Mouse (Mus musculus): ENCODE measurements around the gene Arhgap19. TPM values are rescaled to one million over a fixed set of nuclear protein-coding genes. Genes with fewer than 3 reads are reported as not detected.

The Arhgap19 gene
- polyA plus RNA-seq, 1 experiment from 2014 or later, result 11.0 TPM

DNA sequence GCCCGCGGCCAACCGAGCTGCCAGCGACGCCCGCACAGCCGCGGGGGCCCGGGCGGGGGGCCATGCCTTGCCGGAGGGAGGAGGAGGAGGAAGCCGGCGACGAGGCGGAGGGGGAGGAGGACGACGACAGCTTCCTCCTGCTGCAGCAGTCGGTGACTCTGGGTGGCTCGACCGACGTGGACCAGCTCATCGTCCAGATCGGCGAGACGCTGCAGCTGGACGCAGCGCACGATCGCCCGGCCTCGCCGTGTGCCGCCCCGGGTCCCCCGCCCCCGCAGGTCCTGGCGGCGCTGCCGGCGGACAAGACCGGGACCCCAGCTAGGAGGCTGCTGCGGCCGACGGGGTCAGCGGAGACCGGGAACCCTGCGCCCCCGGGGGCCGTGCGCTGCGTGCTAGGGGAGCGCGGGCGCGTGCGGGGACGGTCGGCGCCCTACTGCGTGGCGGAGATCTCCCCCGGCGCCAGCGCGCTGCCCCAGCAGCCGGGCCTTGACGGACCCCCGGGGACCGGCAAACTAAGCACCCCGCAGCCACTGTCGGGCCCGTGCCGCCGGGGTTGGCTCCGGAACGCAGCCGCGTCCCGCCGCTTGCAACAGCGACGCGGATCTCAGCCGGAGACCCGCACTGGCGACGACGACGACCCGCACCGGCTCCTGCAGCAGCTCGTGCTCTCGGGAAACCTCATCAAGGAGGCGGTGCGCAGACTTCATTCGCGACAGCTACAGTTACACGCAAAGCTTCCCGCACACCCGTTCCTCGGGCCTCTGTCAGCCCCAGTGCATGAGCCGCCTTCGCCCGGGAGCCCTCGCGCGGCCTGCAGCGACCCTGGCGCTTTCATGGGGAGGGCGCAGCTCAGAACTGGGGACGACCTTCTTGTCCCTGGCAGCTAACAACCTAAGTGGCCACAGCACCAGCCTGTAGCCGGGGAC is 28.5 kb upstream of the Arhgap19 start:
- WGBS, result under 1% methylated on average over 87 of the region's 112 CpGs

DNA sequence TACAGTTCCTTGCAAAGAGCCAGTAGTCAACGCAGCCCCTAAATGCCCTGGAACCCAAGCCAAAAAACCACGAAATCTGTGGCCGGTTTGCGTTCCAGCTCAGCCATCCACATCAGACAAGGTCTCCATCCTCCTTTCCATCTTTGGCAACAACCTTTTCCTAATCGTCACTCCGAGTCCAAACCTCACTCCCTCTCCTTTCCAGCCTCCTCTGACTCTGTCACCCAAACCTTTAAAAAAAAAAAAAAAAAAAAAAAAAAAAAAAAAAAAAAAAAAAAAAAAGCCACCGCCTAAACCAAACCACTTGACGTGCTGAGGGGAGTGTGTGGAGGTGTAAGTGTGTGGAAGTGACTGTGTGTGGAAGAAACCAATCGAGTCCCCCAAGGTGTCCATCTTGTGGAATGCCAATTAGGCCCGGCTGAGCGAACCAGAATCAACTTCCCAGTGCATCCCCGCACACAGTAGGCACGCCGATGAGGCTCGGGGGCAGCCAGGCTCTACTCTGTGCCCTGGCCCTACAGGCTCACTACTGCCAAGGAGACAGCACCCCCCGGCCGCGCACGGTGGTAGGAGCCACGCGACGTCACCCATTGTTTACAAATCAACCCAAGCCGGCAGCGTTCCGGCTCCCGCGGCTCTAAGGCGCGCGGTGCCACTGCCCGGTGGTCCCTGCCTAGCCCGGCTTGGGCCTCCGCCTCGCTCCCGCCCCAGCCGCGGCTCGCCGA is 27.7 kb upstream of the Arhgap19 start, which contains the start of gene Frat1:
Gene Frat1, plus strand, starts transcription at position 590 of the 725 bp plus-strand sequence.
- peak within 1 kb of the TSS; percentile 95 for H3K27ac ChIP-seq
- H3K4me3 ChIP-seq (replicated peaks), result peak within 1 kb of the TSS; percentile 84
- H3K36me3 ChIP-seq, result no peaks in the 10 kb centered on the region
- peak within 1 kb of the TSS; percentile 95 for H3K4me2 ChIP-seq (replicated peaks)
- ATAC-seq, result peak; percentile 99
- WGBS, result under 1% methylated on average over 39 of the region's 39 CpGs
- H3K4me1 ChIP-seq (replicated peaks), result peaks cover 34% of the 10 kb centered on the region
- H3K9ac ChIP-seq (replicated peaks), result peak within 1 kb of the TSS; percentile 90
- H3K27me3 ChIP-seq, result peaks cover 8% of the 10 kb centered on the region; the same call in 1 of the 2 replicates
- no peaks in the 10 kb centered on the region for H3K9me3 ChIP-seq

More for the DNA sequence above, 28.5 kb upstream of the Arhgap19 start:
- peak; percentile 72 for ATAC-seq
- Histone ChIP-seq H3K9me3 (no peaks in the 10 kb centered on the region), H3K4me1 (replicated peaks) (peaks cover 37% of the 10 kb centered on the region), H3K4me2 (replicated peaks) (peak overlapping the region; percentile 95), H3K4me3 (replicated peaks) (peak overlapping the region; percentile 84), H3K9ac (replicated peaks) (peak overlapping the region; percentile 90), H3K36me3 (no peaks in the 10 kb centered on the region), H3K27ac (peak overlapping the region; percentile 95), H3K27me3 (peaks cover 8% of the 10 kb centered on the region; the same call in 1 of the 2 replicates)

DNA sequence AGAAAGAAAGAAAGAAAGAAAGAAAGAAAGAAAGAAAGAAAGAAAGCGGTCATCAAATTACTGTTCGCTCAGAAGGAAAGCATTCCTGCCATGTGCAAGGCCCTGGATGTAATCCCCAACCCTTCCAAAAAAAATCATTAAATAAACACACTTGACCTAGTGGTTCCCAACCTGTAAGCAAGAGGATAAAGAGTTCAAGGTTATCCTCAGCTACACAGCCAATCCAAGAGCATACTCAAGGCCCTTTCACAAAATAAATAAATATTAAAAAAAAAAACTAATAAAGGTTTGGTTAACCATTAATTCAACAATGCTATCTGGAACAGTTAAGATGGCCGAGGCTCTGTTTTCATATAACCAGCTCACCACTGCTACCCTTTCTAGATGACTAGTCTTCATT is 27.1 kb upstream of the Arhgap19 start:
- Histone ChIP-seq H3K27ac (peak overlapping the region; percentile 95), H3K4me1 (replicated peaks) (peaks cover 34% of the 10 kb centered on the region), H3K9me3 (no peaks in the 10 kb centered on the region), H3K4me2 (replicated peaks) (peak overlapping the region; percentile 95), H3K27me3 (peaks cover 8% of the 10 kb centered on the region; the same call in 1 of the 2 replicates), H3K4me3 (replicated peaks) (peak overlapping the region; percentile 84), H3K9ac (replicated peaks) (peak overlapping the region; percentile 65), H3K36me3 (no peaks in the 10 kb centered on the region)
- 64% methylated on average over 3 of the region's 3 CpGs for WGBS
- no peak for ATAC-seq

DNA sequence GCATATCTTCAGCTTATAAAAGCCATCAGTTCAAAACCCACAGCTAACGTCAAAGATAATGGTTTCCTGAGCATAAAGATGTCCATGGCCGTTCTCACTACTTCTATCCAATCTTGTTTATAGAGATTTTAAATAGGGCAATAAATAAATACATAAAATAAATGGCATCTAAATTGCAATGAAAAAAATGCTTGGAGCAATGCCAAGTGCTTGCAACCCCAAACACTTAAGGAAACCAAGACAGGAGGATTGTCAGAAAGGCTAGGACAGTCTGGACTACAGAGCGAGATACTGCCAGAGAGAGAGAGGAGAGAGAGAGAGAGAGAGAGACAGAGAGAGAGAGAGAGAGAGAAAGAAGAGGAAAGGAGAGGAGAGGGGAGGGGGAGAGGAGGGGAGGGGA is 24.7 kb upstream of the Arhgap19 start:
- H3K27ac ChIP-seq, result no peak overlapping the region
- H3K36me3 ChIP-seq, result no peaks in the 10 kb centered on the region
- no peaks in the 10 kb centered on the region for H3K27me3 ChIP-seq
- no peak overlapping the region for H3K9ac ChIP-seq (replicated peaks)
- H3K4me1 ChIP-seq (replicated peaks), result peaks cover 11% of the 10 kb centered on the region
- 88% methylated on average over 3 of the region's 3 CpGs for WGBS
- no peak overlapping the region for H3K4me2 ChIP-seq (replicated peaks)
- no peak for ATAC-seq
- H3K4me3 ChIP-seq (replicated peaks), result no peak overlapping the region
- H3K9me3 ChIP-seq, result no peaks in the 10 kb centered on the region

DNA sequence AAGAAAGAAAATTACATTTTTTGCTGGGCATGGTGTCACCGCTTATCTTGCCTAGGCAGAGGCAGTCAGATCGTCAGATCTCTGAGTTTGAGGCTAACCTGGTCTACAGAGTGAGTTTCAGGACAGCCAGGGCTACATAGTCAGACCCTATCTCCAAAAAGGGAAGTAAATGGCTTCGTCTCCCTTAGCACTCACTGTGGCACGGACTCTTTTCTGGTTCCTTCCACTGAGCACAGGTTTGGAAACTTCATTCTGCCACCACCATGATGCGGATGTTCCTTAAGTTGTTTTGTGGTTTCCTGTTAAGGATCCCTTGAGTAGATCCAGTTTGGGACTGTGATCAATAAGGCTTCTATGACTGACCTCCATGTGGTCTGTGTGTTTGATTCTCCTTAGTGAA is 23.1 kb upstream of the Arhgap19 start:
- WGBS, result 87% methylated on average over 5 of the region's 5 CpGs
- H3K4me2 ChIP-seq (replicated peaks), result no peak overlapping the region
- no peak overlapping the region for H3K9ac ChIP-seq (replicated peaks)
- H3K9me3 ChIP-seq, result no peaks in the 10 kb centered on the region
- H3K36me3 ChIP-seq, result no peaks in the 10 kb centered on the region
- no peaks in the 10 kb centered on the region for H3K27me3 ChIP-seq
- ATAC-seq, result no peak
- no peak overlapping the region for H3K4me3 ChIP-seq (replicated peaks)
- peaks cover 13% of the 10 kb centered on the region; the same call in 1 of the 2 replicates for H3K4me1 ChIP-seq (replicated peaks)
- H3K27ac ChIP-seq, result no peak overlapping the region

DNA sequence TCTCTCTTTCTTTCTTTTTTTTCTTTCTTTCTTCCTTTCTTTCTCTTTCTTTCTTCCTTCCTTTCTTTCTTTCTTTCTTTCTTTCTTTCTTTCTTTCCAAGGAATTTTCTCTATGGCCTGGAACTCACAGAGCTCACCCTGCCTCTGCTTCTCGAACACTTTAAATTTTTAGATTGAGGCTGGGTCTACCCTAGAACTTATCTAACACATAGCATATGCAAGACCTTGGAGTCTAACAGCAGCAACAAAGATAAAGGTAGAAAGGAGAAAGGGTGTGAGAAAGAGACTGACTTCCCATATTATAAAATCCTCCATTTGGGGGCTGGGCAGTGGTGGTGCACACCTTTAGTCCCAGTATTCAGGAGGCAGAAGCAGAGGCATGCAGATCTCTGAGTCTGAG is 20.7 kb upstream of the Arhgap19 start:
- Histone ChIP-seq H3K4me3 (replicated peaks) (no peak overlapping the region), H3K27ac (no peak overlapping the region), H3K9ac (replicated peaks) (no peak overlapping the region), H3K4me1 (replicated peaks) (peaks cover 10% of the 10 kb centered on the region; the same call in 1 of the 2 replicates), H3K27me3 (no peaks in the 10 kb centered on the region), H3K4me2 (replicated peaks) (no peak overlapping the region), H3K36me3 (no peaks in the 10 kb centered on the region), H3K9me3 (no peaks in the 10 kb centered on the region)
- WGBS, result 90% methylated on average over 1 of the region's 1 CpGs
- no peak for ATAC-seq

DNA sequence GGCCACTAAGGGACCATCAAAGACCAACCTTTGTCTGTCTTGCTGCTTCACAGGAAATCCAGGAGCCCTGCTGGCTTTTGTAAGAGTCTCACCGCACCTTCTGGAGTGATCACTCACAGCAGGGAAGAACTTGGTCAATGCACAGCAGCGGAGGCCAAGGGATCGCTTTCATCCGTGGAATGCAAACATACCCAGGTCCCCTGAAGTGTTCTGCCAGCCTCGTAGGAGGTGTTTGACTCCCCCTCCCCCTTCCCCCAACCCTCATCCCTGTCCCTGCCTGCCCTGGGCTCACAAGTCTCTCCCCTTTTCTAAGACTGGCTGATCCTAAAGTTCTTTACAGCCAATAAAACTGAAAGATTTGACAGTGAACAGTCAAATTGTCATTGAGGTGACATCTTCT is 19.6 kb upstream of the Arhgap19 start:
- Histone ChIP-seq H3K4me2 (replicated peaks) (no peak overlapping the region), H3K9me3 (no peaks in the 10 kb centered on the region), H3K4me3 (replicated peaks) (no peak overlapping the region), H3K4me1 (replicated peaks) (peaks cover 10% of the 10 kb centered on the region; the same call in 1 of the 2 replicates), H3K27ac (no peak overlapping the region), H3K27me3 (no peaks in the 10 kb centered on the region), H3K36me3 (no peaks in the 10 kb centered on the region), H3K9ac (replicated peaks) (no peak overlapping the region)
- 11% methylated on average over 5 of the region's 5 CpGs for WGBS
- no peak for ATAC-seq

DNA sequence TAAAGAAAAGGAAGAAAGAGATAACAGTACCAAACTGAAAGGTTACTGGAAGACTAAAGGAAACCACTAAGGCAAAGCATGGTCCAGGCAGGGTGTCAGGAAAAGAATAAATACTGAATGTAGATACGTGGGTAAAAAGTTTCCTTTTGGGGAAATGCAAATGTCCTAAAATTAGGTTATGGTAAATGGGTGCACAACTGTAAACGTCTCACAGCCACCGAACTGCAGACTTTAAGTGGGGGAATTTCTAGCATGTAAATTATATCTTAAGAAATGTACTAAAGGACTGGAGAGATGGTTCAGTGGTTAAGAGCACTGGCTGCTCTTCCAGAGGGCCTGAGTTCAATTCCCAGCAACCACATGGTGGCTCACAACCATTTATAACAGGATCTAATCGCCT is 16.9 kb upstream of the Arhgap19 start:
- no peak overlapping the region for H3K27ac ChIP-seq
- no peaks in the 10 kb centered on the region for H3K9me3 ChIP-seq
- 84% methylated on average over 4 of the region's 4 CpGs for WGBS
- no peak overlapping the region for H3K4me3 ChIP-seq (replicated peaks)
- no peak overlapping the region for H3K9ac ChIP-seq (replicated peaks)
- peaks cover 10% of the 10 kb centered on the region; the same call in 1 of the 2 replicates for H3K4me1 ChIP-seq (replicated peaks)
- ATAC-seq, result no peak
- H3K27me3 ChIP-seq, result no peaks in the 10 kb centered on the region
- H3K4me2 ChIP-seq (replicated peaks), result no peak overlapping the region
- H3K36me3 ChIP-seq, result no peaks in the 10 kb centered on the region

DNA sequence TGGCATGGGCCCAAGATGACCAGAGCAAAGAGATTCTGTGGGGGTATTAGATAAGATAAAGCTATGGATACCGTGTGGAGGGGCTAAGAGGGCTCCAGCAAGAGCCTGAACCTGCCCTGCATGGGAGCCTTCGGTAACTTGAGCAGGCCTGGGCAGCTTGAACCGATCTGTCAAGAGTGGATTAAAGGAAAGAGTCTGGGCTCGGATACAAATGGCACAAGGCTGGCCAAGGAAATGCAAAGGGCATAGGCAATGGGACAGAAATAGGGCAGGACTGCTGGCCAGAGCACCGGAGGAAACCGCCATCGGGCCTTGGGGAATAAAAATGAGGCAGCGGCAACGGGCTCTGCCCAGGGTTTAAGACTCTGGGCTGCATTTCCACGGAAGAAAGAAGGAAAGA is 15.5 kb upstream of the Arhgap19 start:
- H3K27ac ChIP-seq, result no peak overlapping the region
- H3K4me2 ChIP-seq (replicated peaks), result no peak overlapping the region
- no peaks in the 10 kb centered on the region for H3K27me3 ChIP-seq
- H3K9ac ChIP-seq (replicated peaks), result no peak overlapping the region
- ATAC-seq, result no peak
- WGBS, result 63% methylated on average over 10 of the region's 10 CpGs
- no peak overlapping the region for H3K4me3 ChIP-seq (replicated peaks)
- H3K36me3 ChIP-seq, result no peaks in the 10 kb centered on the region
- peaks cover 10% of the 10 kb centered on the region; the same call in 1 of the 2 replicates for H3K4me1 ChIP-seq (replicated peaks)
- no peaks in the 10 kb centered on the region for H3K9me3 ChIP-seq

DNA sequence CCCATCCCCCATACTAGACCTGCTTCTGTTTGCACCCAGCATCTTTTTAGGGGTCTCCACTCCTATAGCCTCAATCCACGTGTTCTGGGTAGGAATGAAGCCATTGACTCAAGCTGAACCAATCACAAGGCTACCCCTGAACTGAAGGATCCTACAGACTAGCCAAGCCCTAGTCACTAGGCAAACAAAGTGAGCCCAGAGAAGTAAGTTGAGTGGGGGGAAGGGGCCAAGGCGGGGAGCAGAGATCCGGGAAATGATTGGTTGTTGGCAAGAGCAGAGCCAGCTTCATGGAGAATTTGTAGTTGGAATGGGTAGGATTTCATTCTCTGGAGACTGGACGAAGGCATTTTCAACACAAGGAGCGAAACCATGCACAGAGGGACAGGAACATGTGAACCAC is 15.1 kb upstream of the Arhgap19 start:
- no peaks in the 10 kb centered on the region for H3K36me3 ChIP-seq
- no peaks in the 10 kb centered on the region for H3K9me3 ChIP-seq
- WGBS, result 57% methylated on average over 5 of the region's 5 CpGs
- peaks cover 10% of the 10 kb centered on the region; the same call in 1 of the 2 replicates for H3K4me1 ChIP-seq (replicated peaks)
- H3K4me3 ChIP-seq (replicated peaks), result no peak overlapping the region
- H3K27me3 ChIP-seq, result no peaks in the 10 kb centered on the region
- no peak overlapping the region for H3K4me2 ChIP-seq (replicated peaks)
- ATAC-seq, result no peak
- no peak overlapping the region for H3K27ac ChIP-seq
- no peak overlapping the region for H3K9ac ChIP-seq (replicated peaks)

DNA sequence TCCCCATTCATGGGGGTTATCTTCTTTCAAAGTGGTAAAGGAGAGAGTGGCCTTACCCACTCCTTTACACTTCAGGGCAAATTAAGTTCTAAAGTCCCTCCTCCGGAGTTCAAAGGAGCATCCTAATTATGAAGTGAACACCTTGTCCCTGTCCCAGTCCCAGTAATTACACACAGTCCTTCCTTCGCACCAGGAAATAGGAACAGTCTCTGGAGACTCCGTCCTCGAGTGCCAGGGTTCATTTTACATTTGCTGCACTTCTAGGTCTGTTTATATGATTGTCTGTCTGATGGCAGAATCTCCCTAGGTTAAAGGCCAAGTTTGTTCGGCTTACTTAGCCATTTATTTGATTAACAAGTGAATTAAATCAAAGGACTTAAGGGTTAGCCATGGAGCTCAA is 14.6 kb upstream of the Arhgap19 start:
- ATAC-seq, result no peak
- peaks cover 10% of the 10 kb centered on the region; the same call in 1 of the 2 replicates for H3K4me1 ChIP-seq (replicated peaks)
- 80% methylated on average over 5 of the region's 5 CpGs for WGBS
- H3K4me2 ChIP-seq (replicated peaks), result no peak overlapping the region
- H3K4me3 ChIP-seq (replicated peaks), result no peak overlapping the region
- no peaks in the 10 kb centered on the region for H3K36me3 ChIP-seq
- H3K27me3 ChIP-seq, result no peaks in the 10 kb centered on the region
- H3K9me3 ChIP-seq, result no peaks in the 10 kb centered on the region
- no peak overlapping the region for H3K27ac ChIP-seq
- H3K9ac ChIP-seq (replicated peaks), result no peak overlapping the region

DNA sequence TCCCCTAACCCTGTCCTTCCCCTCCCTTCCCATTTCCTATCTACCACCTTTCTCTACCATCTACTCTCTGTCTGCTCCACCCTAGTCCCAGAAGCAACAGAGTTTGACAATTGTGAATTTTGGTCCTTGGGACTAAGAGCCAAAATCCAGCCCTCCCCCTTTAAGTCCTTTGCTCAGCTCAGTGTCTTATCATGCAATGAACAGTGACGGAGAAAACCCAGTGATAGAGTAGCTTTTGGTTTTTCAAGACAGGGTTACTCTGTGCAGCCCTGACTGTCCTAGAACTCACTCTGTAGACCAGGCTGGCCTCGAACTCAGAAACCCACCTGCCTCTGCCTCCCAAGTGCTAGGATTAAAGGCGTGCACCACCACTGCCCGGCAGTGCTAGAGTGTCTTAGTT is 11.5 kb upstream of the Arhgap19 start:
- no peaks in the 10 kb centered on the region for H3K9me3 ChIP-seq
- no peaks in the 10 kb centered on the region for H3K36me3 ChIP-seq
- H3K27me3 ChIP-seq, result no peaks in the 10 kb centered on the region
- H3K4me3 ChIP-seq (replicated peaks), result no peak overlapping the region
- no peak for ATAC-seq
- H3K9ac ChIP-seq (replicated peaks), result no peak overlapping the region
- H3K4me2 ChIP-seq (replicated peaks), result no peak overlapping the region
- H3K4me1 ChIP-seq (replicated peaks), result no peaks in the 10 kb centered on the region
- WGBS, result 91% methylated on average over 4 of the region's 4 CpGs
- no peak overlapping the region for H3K27ac ChIP-seq

All from midbrain, embryonic 13.5 days (tissue).